Comparison of ENCODE assay signal across 9 mouse cellular contexts in the genomic region with DNA sequence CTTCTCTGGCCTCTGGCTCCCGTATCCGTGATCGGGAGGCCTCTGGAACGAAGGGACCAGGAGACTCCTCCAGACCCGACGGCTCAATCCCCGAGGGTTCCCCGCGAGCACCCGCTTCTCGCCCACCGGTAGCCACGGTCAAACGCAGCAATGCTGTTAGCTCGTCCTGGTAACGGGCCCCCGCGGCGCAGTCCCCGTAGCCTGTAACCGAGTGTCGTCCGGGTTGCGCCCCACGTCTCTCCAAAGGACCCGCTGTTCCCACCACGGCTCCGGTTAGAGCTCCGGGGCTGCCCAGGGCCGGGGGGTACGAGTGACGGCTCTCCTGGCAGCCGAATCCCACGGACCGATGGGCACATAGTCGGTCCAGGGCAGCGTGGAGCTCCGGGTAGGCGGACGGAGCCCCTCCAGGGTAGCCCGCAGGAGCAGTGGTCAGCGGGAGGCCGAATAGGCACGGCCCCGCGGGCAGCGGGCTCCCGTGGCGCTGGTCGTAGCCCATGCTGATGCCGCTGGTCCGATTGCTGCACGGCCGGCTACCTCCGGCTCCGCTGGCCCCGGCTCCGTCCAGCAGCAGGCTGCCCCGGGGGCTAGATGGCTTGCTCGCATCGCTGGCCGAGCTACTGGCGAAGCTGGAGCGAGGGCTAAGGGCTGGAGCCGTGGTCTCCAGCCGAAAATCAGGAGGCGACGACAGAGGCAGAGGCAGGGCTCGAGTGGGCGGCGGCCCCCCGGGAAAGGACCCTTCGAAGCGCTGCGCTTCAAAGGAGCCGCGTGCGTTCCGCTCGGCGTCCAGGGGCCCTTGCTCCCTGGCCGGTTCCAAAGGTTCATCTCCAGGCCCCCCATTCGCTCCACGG. TPM values are rescaled to one million over a fixed set of nuclear protein-coding genes. Genes with fewer than 3 reads are reported as not detected.
DNase-seq lines count a peak whose midpoint lies in the region; ATAC-seq lines count a peak whose summit lies in the region.
"Had no signal": no experiment of that assay in that cellular context is flagged by ENCODE, and none has a peak within 500 bp of the region (broad histone marks: within the 10 kb centered on the region; RNA-seq: fewer than 3 reads in every experiment).

No protein-coding gene starts in this region.

- H3K27ac ChIP-seq in kidney, embryonic 14.5 days (ENCODE audit: low read depth, low read length) = peak overlapping the region; percentile 97
- H3K27ac ChIP-seq in midbrain, embryonic 11.5 days (ENCODE audit: low read depth, low read length) = peak overlapping the region; percentile 78

- DNase-seq in gastrocnemius, postnatal 14 days = peak; percentile 40
- no peak for DNase-seq in gastrocnemius, adult 18-20 months (ENCODE audit: low spot score)
- peak; percentile 47 for DNase-seq in ZHBTc4 (ENCODE audit: low read depth, low spot score)
- DNase-seq in gastrocnemius, postnatal 25 days = peak; percentile 53
- peak; percentile 96 for DNase-seq in midbrain, embryonic 11.5 days (ENCODE audit: low spot score, missing footprints)

- no peaks in the 10 kb centered on the region for H3K9me3 ChIP-seq in kidney, embryonic 14.5 days (ENCODE audit: control insufficient read depth, low read length)
- H3K9me3 ChIP-seq in midbrain, embryonic 11.5 days (ENCODE audit: control insufficient read depth, low read length) = no peaks in the 10 kb centered on the region

- peak; percentile 18; the same call in 1 of the 2 replicates for ATAC-seq in kidney, embryonic 14.5 days (ENCODE audit: low FRiP score, low TSS enrichment)
- 0 out of 2 replicates have a peak, but pooled peaks have one; percentile 8 for ATAC-seq in midbrain, embryonic 11.5 days (ENCODE audit: low FRiP score)
- no peak for ATAC-seq in megakaryocyte progenitor cell, adult 5-6 weeks (replicated peaks; ENCODE audit: poor library complexity)
- ATAC-seq in megakaryocyte-erythroid progenitor cell, adult 5-6 weeks (replicated peaks; ENCODE audit: low FRiP score, low TSS enrichment, poor library complexity, severe bottlenecking) = no peak

- H3K27me3 ChIP-seq in kidney, embryonic 14.5 days (ENCODE audit: control insufficient read depth, insufficient read depth, low read length) = no peaks in the 10 kb centered on the region
- H3K27me3 ChIP-seq in midbrain, embryonic 11.5 days (ENCODE audit: control insufficient read depth, insufficient read depth, low read length) = no peaks in the 10 kb centered on the region
- H3K27me3 ChIP-seq: Patski had no signal

- peaks cover 42% of the 10 kb centered on the region for H3K4me1 ChIP-seq in kidney, embryonic 14.5 days (ENCODE audit: control insufficient read depth, insufficient read depth, low read length)
- peaks cover 42% of the 10 kb centered on the region for H3K4me1 ChIP-seq in midbrain, embryonic 11.5 days (ENCODE audit: control insufficient read depth, insufficient read depth, low read length)

- under 1% methylated on average over 84 of the region's 84 CpGs for WGBS in kidney, embryonic 14.5 days
- under 1% methylated on average over 73 of the region's 84 CpGs for WGBS in midbrain, embryonic 11.5 days

- peak overlapping the region; percentile 90 for H3K4me2 ChIP-seq in kidney, embryonic 14.5 days (replicated peaks; ENCODE audit: low read depth, low read length)
- H3K4me2 ChIP-seq in midbrain, embryonic 11.5 days = peak overlapping the region; percentile 81

- intact Hi-C loops in gastrocnemius, postnatal 14 days (cut with DNase I; ENCODE audit: low total_unique reads) = no loop called here

- peak overlapping the region; percentile 95 for H3K4me3 ChIP-seq in kidney, embryonic 14.5 days (ENCODE audit: low read length)
- H3K4me3 ChIP-seq in midbrain, embryonic 11.5 days (ENCODE audit: low read depth, low read length) = peak overlapping the region; percentile 91

- peaks cover 10% of the 10 kb centered on the region for H3K36me3 ChIP-seq in kidney, embryonic 14.5 days (ENCODE audit: control insufficient read depth, insufficient read depth, low read length)
- peaks cover under 1% of the 10 kb centered on the region; the same call in 1 of the 2 replicates for H3K36me3 ChIP-seq in midbrain, embryonic 11.5 days (ENCODE audit: control insufficient read depth, insufficient read depth, low read length)

- H3K9ac ChIP-seq in kidney, embryonic 14.5 days (ENCODE audit: low read depth, low read length) = peak overlapping the region; percentile 95
- peak overlapping the region; percentile 94 for H3K9ac ChIP-seq in midbrain, embryonic 11.5 days (ENCODE audit: low read length)

RNA-seq across cellular contexts. Expression of a gene that starts 0.9 kb away (rescaled TPM):
- 1 to 10 TPM; 5.7 to 5.8 TPM for total RNA-seq in gastrocnemius, postnatal 14 days (2021)
- total RNA-seq in gastrocnemius, adult 18-20 months (2021) = 1 to 10 TPM in 1 of 2 experiments, under 1 TPM in 1; 0.91 to 1.6 TPM
- 1 to 10 TPM; 2.3 to 2.6 TPM for total RNA-seq in gastrocnemius, postnatal 25 days (2021)
- 17.4 and 32.2 TPM in 2 replicates for polyA plus RNA-seq in kidney, embryonic 14.5 days (2014; fragmentation: Nextera tagmentation; extraction: Ambion mirVana)
- polyA plus RNA-seq in midbrain, embryonic 11.5 days (2014; fragmentation: Nextera tagmentation; extraction: Ambion mirVana) = 24.3 and 25.1 TPM in 2 replicates
- 1.2 and 2.1 TPM in 2 replicates for total RNA-seq in megakaryocyte progenitor cell, adult 5-6 weeks (2015)
- 0.29 and 1.2 TPM in 2 replicates for total RNA-seq in megakaryocyte progenitor cell, adult 5-6 weeks (2017)
- not detected in 2 replicates for total RNA-seq in megakaryocyte-erythroid progenitor cell, adult 5-6 weeks (2014; fragmentation: Nextera tagmentation)
- 0.19 and 0.80 TPM in 2 replicates for total RNA-seq in megakaryocyte-erythroid progenitor cell, adult 5-6 weeks (2017)

RNA-seq across cellular contexts. Expression of a gene that starts 22.0 kb away (rescaled TPM):
- 1 to 10 TPM; 5.8 to 6.5 TPM for total RNA-seq in gastrocnemius, postnatal 14 days (2021)
- total RNA-seq in gastrocnemius, adult 18-20 months (2021) = 1 to 10 TPM; 2.5 to 3.0 TPM
- 1 to 10 TPM; 2.8 to 3.8 TPM for total RNA-seq in gastrocnemius, postnatal 25 days (2021)
- 56.3 and 60.9 TPM in 2 replicates for polyA plus RNA-seq in kidney, embryonic 14.5 days (2014; fragmentation: Nextera tagmentation; extraction: Ambion mirVana)
- polyA plus RNA-seq in midbrain, embryonic 11.5 days (2014; fragmentation: Nextera tagmentation; extraction: Ambion mirVana) = 35.3 and 41.9 TPM in 2 replicates
- 62.1 and 62.7 TPM in 2 replicates for total RNA-seq in megakaryocyte progenitor cell, adult 5-6 weeks (2015)
- 90.7 and 94.0 TPM in 2 replicates for total RNA-seq in megakaryocyte progenitor cell, adult 5-6 weeks (2017)
- 94.2 and 97.3 TPM in 2 replicates for total RNA-seq in megakaryocyte-erythroid progenitor cell, adult 5-6 weeks (2014; fragmentation: Nextera tagmentation)
- 60.5 and 68.2 TPM in 2 replicates for total RNA-seq in megakaryocyte-erythroid progenitor cell, adult 5-6 weeks (2017)

RNA-seq across cellular contexts. Expression of a gene that starts 29.3 kb away (rescaled TPM):
- 1 to 10 TPM; 2.9 to 3.3 TPM for total RNA-seq in gastrocnemius, postnatal 14 days (2021)
- total RNA-seq in gastrocnemius, adult 18-20 months (2021) = 1 to 10 TPM; 2.6 to 3.9 TPM
- total RNA-seq in gastrocnemius, postnatal 25 days (2021) = 1 to 10 TPM; 2.9 to 3.4 TPM
- 5.7 and 7.7 TPM in 2 replicates for polyA plus RNA-seq in kidney, embryonic 14.5 days (2014; fragmentation: Nextera tagmentation; extraction: Ambion mirVana)
- 5.9 and 8.5 TPM in 2 replicates for polyA plus RNA-seq in midbrain, embryonic 11.5 days (2014; fragmentation: Nextera tagmentation; extraction: Ambion mirVana)
- 6.9 and 14.0 TPM in 2 replicates for total RNA-seq in megakaryocyte progenitor cell, adult 5-6 weeks (2015)
- total RNA-seq in megakaryocyte progenitor cell, adult 5-6 weeks (2017) = 5.1 TPM in 2 replicates
- total RNA-seq in megakaryocyte-erythroid progenitor cell, adult 5-6 weeks (2014; fragmentation: Nextera tagmentation) = 6.2 and 12.7 TPM in 2 replicates
- 2.9 and 7.3 TPM in 2 replicates for total RNA-seq in megakaryocyte-erythroid progenitor cell, adult 5-6 weeks (2017)

RNA-seq across cellular contexts. Expression of a gene that starts 41.4 kb away (rescaled TPM):
- 100 to 1,000 TPM; 196 to 203 TPM for total RNA-seq in gastrocnemius, postnatal 14 days (2021)
- total RNA-seq in gastrocnemius, adult 18-20 months (2021) = 100 to 1,000 TPM; 162 to 169 TPM
- total RNA-seq in gastrocnemius, postnatal 25 days (2021) = 100 to 1,000 TPM; 175 to 184 TPM
- 420 and 456 TPM in 2 replicates for polyA plus RNA-seq in kidney, embryonic 14.5 days (2014; fragmentation: Nextera tagmentation; extraction: Ambion mirVana)
- 396 and 453 TPM in 2 replicates for polyA plus RNA-seq in midbrain, embryonic 11.5 days (2014; fragmentation: Nextera tagmentation; extraction: Ambion mirVana)
- 189 and 217 TPM in 2 replicates for total RNA-seq in megakaryocyte progenitor cell, adult 5-6 weeks (2015)
- total RNA-seq in megakaryocyte progenitor cell, adult 5-6 weeks (2017) = 58.9 and 64.6 TPM in 2 replicates
- total RNA-seq in megakaryocyte-erythroid progenitor cell, adult 5-6 weeks (2014; fragmentation: Nextera tagmentation) = 221 and 258 TPM in 2 replicates
- total RNA-seq in megakaryocyte-erythroid progenitor cell, adult 5-6 weeks (2017) = 39.5 and 75.5 TPM in 2 replicates

RNA-seq across cellular contexts. Expression of a gene that starts 44.8 kb away (rescaled TPM):
- not detected for total RNA-seq in gastrocnemius, postnatal 14 days (2021)
- total RNA-seq in gastrocnemius, adult 18-20 months (2021) = not detected
- total RNA-seq in gastrocnemius, postnatal 25 days (2021) = not detected
- polyA plus RNA-seq in kidney, embryonic 14.5 days (2014; fragmentation: Nextera tagmentation; extraction: Ambion mirVana) = not detected in 2 replicates
- 0.04 TPM in 1 of 2 replicates, not detected in the other for polyA plus RNA-seq in midbrain, embryonic 11.5 days (2014; fragmentation: Nextera tagmentation; extraction: Ambion mirVana)
- total RNA-seq in megakaryocyte progenitor cell, adult 5-6 weeks (2015) = not detected in 2 replicates
- total RNA-seq in megakaryocyte progenitor cell, adult 5-6 weeks (2017) = 0.04 TPM in 1 of 2 replicates, not detected in the other
- 0.45 TPM in 1 of 2 replicates, not detected in the other for total RNA-seq in megakaryocyte-erythroid progenitor cell, adult 5-6 weeks (2014; fragmentation: Nextera tagmentation)
- not detected in 2 replicates for total RNA-seq in megakaryocyte-erythroid progenitor cell, adult 5-6 weeks (2017)

Comparison
In these comparisons a context has a peak if more than half of its experiments do, and no peak if none do; other contexts are left out.
1. ATAC-seq: peak in kidney, embryonic 14.5 days (single experiment) and midbrain, embryonic 11.5 days (single experiment); none in megakaryocyte progenitor cell, adult 5-6 weeks (single experiment) and megakaryocyte-erythroid progenitor cell, adult 5-6 weeks (single experiment).
2. RNA of a gene that starts 22.0 kb away (total RNA-seq): 60.5 to 97.3 TPM in megakaryocyte-erythroid progenitor cell, adult 5-6 weeks and 62.1 to 94.0 TPM in megakaryocyte progenitor cell, adult 5-6 weeks; 5.8 to 6.5 TPM in gastrocnemius, postnatal 14 days, 2.8 to 3.8 TPM in gastrocnemius, postnatal 25 days and 2.5 to 3.0 TPM in gastrocnemius, adult 18-20 months; every median in the first group is over 4 times any median in the second.